In the genomic region with DNA sequence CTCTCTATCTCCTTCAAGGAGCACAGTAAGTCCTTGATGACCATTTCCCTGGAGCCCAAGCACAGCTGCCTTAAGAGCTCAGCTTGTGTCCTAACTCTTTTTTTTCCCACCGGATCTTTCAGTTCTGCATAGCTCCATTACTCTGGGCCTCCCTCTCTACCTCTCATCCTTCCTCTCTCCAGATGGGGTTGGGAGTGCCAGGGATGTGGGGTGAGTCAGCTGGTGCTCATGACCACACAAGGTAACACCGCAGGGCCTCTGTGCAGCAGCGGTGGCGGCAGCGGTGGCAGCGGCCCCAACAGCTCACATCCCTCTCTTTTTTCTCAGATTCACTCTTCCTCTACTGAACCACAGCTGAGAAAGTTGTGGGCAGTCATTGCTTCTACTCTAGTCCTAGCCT, we compare ENCODE assay signal across 14 mouse cellular contexts.
"Had no signal": no experiment of that assay in that cellular context is flagged by ENCODE, and none has a peak within 500 bp of the region (broad histone marks: within the 10 kb centered on the region; RNA-seq: fewer than 3 reads in every experiment).

No protein-coding gene starts in this region.

- H3K9ac ChIP-seq: lung, embryonic 14.5 days; midbrain, embryonic 12.5 days; neural tube, embryonic 12.5 days; stomach, embryonic 15.5 days had no signal

- H3K27me3 ChIP-seq: neural tube, embryonic 12.5 days; stomach, embryonic 15.5 days had no signal

- H3K27ac ChIP-seq: midbrain, embryonic 10.5 days; midbrain, embryonic 12.5 days; neural tube, embryonic 12.5 days; stomach, embryonic 15.5 days; stomach, postnatal 0 days had no signal

- DNase-seq: lung, adult 18-20 months; lung, embryonic 14.5 days; lung, postnatal 10 days; lung, postnatal 4 days; midbrain, embryonic 14.5 days; right cerebral cortex, postnatal 14 days; thymus, adult 2 months; thymus, postnatal 36 days had no signal

- H3K4me2 ChIP-seq: lung, embryonic 14.5 days; midbrain, embryonic 12.5 days; neural tube, embryonic 12.5 days; stomach, embryonic 15.5 days had no signal

- H3K4me3 ChIP-seq: midbrain, embryonic 10.5 days; midbrain, embryonic 12.5 days; neural tube, embryonic 12.5 days; stomach, embryonic 15.5 days had no signal

- H3K4me1 ChIP-seq: neural tube, embryonic 12.5 days; stomach, embryonic 15.5 days had no signal

- H3K9me3 ChIP-seq: midbrain, embryonic 10.5 days; midbrain, embryonic 12.5 days; neural tube, embryonic 12.5 days; stomach, embryonic 15.5 days had no signal

- ATAC-seq: midbrain, embryonic 16.5 days had no signal

- H3K36me3 ChIP-seq: midbrain, embryonic 10.5 days; midbrain, embryonic 12.5 days; neural tube, embryonic 12.5 days; stomach, embryonic 15.5 days had no signal
